Mouse (Mus musculus) liver, embryonic 16.5 days (tissue): ENCODE data around the gene Ppp1r16b. TPM values are rescaled to one million over a fixed set of nuclear protein-coding genes. Genes with fewer than 3 reads are reported as not detected.

Experiments
- ATAC-seq: fragments of 200-750 bp; cut with Nextera tagmentation; 2 replicates; pipeline ENCODE4 v1.8.0; 2017; ENCODE audit warnings: low read depth, mild to moderate bottlenecking, moderate number of reproducible peaks, moderate library complexity
- H3K27ac ChIP-seq: fragments of 300-500 bp; sonication (generic); 2 replicates; pipeline ENCODE4 v1.5.1; 2014; ENCODE audit warnings: mild to moderate bottlenecking, low read length
- H3K27me3 ChIP-seq: fragments of 300-500 bp; sonication (generic); 2 replicates; pipeline ENCODE4 v1.6.1; 2014; ENCODE audit warnings: low read depth, low read length, mixed read lengths; ENCODE audit not compliant: control insufficient read depth, insufficient read depth
- H3K36me3 ChIP-seq: fragments of 300-500 bp; sonication (generic); 2 replicates; pipeline ENCODE4 v1.6.1; 2014; ENCODE audit warnings: mild to moderate bottlenecking; ENCODE audit not compliant: control insufficient read depth, insufficient read depth
- H3K4me1 ChIP-seq: fragments of 300-500 bp; sonication (generic); 2 replicates; pipeline ENCODE4 v1.6.1; 2014; ENCODE audit warnings: low read depth, low read length, mixed read lengths; ENCODE audit not compliant: control insufficient read depth
- H3K4me2 ChIP-seq: fragments of 300-500 bp; sonication (generic); 2 replicates; pipeline ENCODE4 v1.6.1; 2014; ENCODE audit warnings: low read depth, low read length, mixed read lengths
- H3K4me3 ChIP-seq: fragments of 300-500 bp; sonication (generic); 2 replicates; pipeline ENCODE4 v1.5.1; 2014; ENCODE audit warnings: low read depth, mild to moderate bottlenecking, low read length
- H3K9ac ChIP-seq: fragments of 300-500 bp; sonication (generic); 2 replicates; pipeline ENCODE4 v1.6.1; 2014; ENCODE audit warnings: low read depth, low read length
- H3K9me3 ChIP-seq: fragments of 300-500 bp; sonication (generic); replicated peaks from 2 replicates; pipeline ENCODE4 v1.6.1; 2016; ENCODE audit warnings: low read length; ENCODE audit not compliant: control insufficient read depth
- WGBS: fragments of 180-500 bp; shearing (Covaris S2); extraction: QIAGEN DNeasy Blood & Tissue Kit; methylation state at CpG from one replicate; pipeline ENCODE4 v1.1.7; 2014; ENCODE audit not compliant: insufficient replicate concordance; 5-methylcytosine and 5-hydroxymethylcytosine counted together
- polyA plus RNA-seq: library from polyadenylated mRNA; unstranded; fragments of >200 nt; fragmentation: Nextera tagmentation; extraction: Ambion mirVana; gene quantifications from 2 replicates; pipeline ENCODE4 v1.2.1, GENCODE M21; 2015

Ppp1r16b gene
- polyA plus RNA-seq, 1 experiment from 2014 or later = 1.6 TPM

- Histone ChIP-seq H3K4me2 (no peak overlapping the region), H3K27me3 (no peaks in the 10 kb centered on the region), H3K36me3 (no peaks in the 10 kb centered on the region), H3K4me1 (no peaks in the 10 kb centered on the region; the same call in 1 of the 2 replicates), H3K27ac (no peak overlapping the region), H3K9ac (no peak overlapping the region), H3K9me3 (no peaks in the 10 kb centered on the region), H3K4me3 (no peak overlapping the region)
- 24% methylated on average over 8 of the region's 8 CpGs for WGBS
- no peak for ATAC-seq
Measured at GRCm38 (mm10) chr2:158690116-158690515, 24.9 kb downstream of the Ppp1r16b start.

- Histone ChIP-seq H3K4me3 (no peak overlapping the region), H3K9me3 (no peaks in the 10 kb centered on the region), H3K4me2 (no peak overlapping the region), H3K27me3 (no peaks in the 10 kb centered on the region), H3K27ac (no peak overlapping the region), H3K9ac (no peak overlapping the region), H3K4me1 (no peaks in the 10 kb centered on the region; the same call in 1 of the 2 replicates), H3K36me3 (no peaks in the 10 kb centered on the region)
- WGBS = 67% methylated on average over 6 of the region's 6 CpGs
- ATAC-seq = no peak
Measured at GRCm38 (mm10) chr2:158692191-158692590, 27.0 kb downstream of the Ppp1r16b start.

GRCm38 (mm10) chr2:158695811-158696210 lies 30.6 kb downstream of the Ppp1r16b start:
- Histone ChIP-seq H3K4me3 (no peak overlapping the region), H3K4me1 (no peaks in the 10 kb centered on the region), H3K27me3 (no peaks in the 10 kb centered on the region), H3K36me3 (no peaks in the 10 kb centered on the region), H3K9me3 (no peaks in the 10 kb centered on the region), H3K27ac (no peak overlapping the region), H3K9ac (no peak overlapping the region), H3K4me2 (no peak overlapping the region)
- no peak for ATAC-seq
- WGBS = 82% methylated on average over 27 of the region's 27 CpGs

- Histone ChIP-seq H3K4me2 (no peak overlapping the region), H3K27ac (no peak overlapping the region)
- WGBS = 64% methylated on average over 6 of the region's 6 CpGs
Measured at GRCm38 (mm10) chr2:158696451-158696850, 31.3 kb downstream of the Ppp1r16b start.

GRCm38 (mm10) chr2:158699908-158700307 lies 34.7 kb downstream of the Ppp1r16b start:
- Histone ChIP-seq H3K27me3 (no peaks in the 10 kb centered on the region), H3K9ac (no peak overlapping the region), H3K4me2 (no peak overlapping the region), H3K9me3 (no peaks in the 10 kb centered on the region), H3K4me1 (no peaks in the 10 kb centered on the region), H3K4me3 (no peak overlapping the region), H3K36me3 (no peaks in the 10 kb centered on the region), H3K27ac (no peak overlapping the region)
- WGBS = 61% methylated on average over 6 of the region's 6 CpGs
- ATAC-seq = no peak

More at GRCm38 (mm10) chr2:158696451-158696850, 31.3 kb downstream of the Ppp1r16b start:
- Histone ChIP-seq H3K4me1 (no peaks in the 10 kb centered on the region), H3K27me3 (no peaks in the 10 kb centered on the region), H3K36me3 (no peaks in the 10 kb centered on the region), H3K9ac (no peak overlapping the region), H3K9me3 (no peaks in the 10 kb centered on the region), H3K4me3 (no peak overlapping the region)
- ATAC-seq = no peak

- no peaks in the 10 kb centered on the region for H3K4me1 ChIP-seq
- H3K36me3 ChIP-seq = no peaks in the 10 kb centered on the region
- no peak overlapping the region for H3K9ac ChIP-seq
- no peak overlapping the region for H3K4me2 ChIP-seq
- H3K27ac ChIP-seq = no peak overlapping the region
- no peak overlapping the region for H3K4me3 ChIP-seq
- no peaks in the 10 kb centered on the region for H3K27me3 ChIP-seq
- no peaks in the 10 kb centered on the region for H3K9me3 ChIP-seq
- WGBS = 69% methylated on average over 17 of the region's 17 CpGs
- ATAC-seq = no peak
Measured at GRCm38 (mm10) chr2:158700535-158701256, 35.5 kb downstream of the Ppp1r16b start.

- ATAC-seq = no peak
- H3K4me1 ChIP-seq = no peaks in the 10 kb centered on the region
- no peaks in the 10 kb centered on the region for H3K27me3 ChIP-seq
- WGBS = 76% methylated on average over 9 of the region's 9 CpGs
- no peak overlapping the region for H3K4me2 ChIP-seq
- H3K36me3 ChIP-seq = no peaks in the 10 kb centered on the region
- no peaks in the 10 kb centered on the region for H3K9me3 ChIP-seq
- no peak overlapping the region for H3K9ac ChIP-seq
- no peak overlapping the region for H3K27ac ChIP-seq
- no peak overlapping the region for H3K4me3 ChIP-seq
Measured at GRCm38 (mm10) chr2:158701505-158701904, 36.3 kb downstream of the Ppp1r16b start.

- Histone ChIP-seq H3K27me3 (no peaks in the 10 kb centered on the region), H3K4me2 (no peak overlapping the region), H3K36me3 (no peaks in the 10 kb centered on the region), H3K4me1 (no peaks in the 10 kb centered on the region), H3K9ac (no peak overlapping the region), H3K9me3 (no peaks in the 10 kb centered on the region), H3K27ac (no peak overlapping the region), H3K4me3 (no peak overlapping the region)
- 0 out of 2 replicates have a peak, but pooled peaks have one; percentile 30 for ATAC-seq
- 30% methylated on average over 5 of the region's 5 CpGs for WGBS
Measured at GRCm38 (mm10) chr2:158702176-158702575, 37.0 kb downstream of the Ppp1r16b start.

- H3K4me2 ChIP-seq = no peak overlapping the region
- no peak overlapping the region for H3K9ac ChIP-seq
- WGBS = 58% methylated on average over 3 of the region's 3 CpGs
- no peak for ATAC-seq
- H3K4me3 ChIP-seq = no peak overlapping the region
- H3K27me3 ChIP-seq = no peaks in the 10 kb centered on the region
- H3K27ac ChIP-seq = no peak overlapping the region
- H3K36me3 ChIP-seq = no peaks in the 10 kb centered on the region
- no peaks in the 10 kb centered on the region for H3K9me3 ChIP-seq
- H3K4me1 ChIP-seq = no peaks in the 10 kb centered on the region
Measured at GRCm38 (mm10) chr2:158704720-158705119, 39.5 kb downstream of the Ppp1r16b start.
